Mouse (Mus musculus): ENCODE results near the gene Col28a1.

GRCm38 (mm10) chr6:8068394-8068793 lies 124.0 kb downstream of the Col28a1 start:
- TF ChIP-seq POLR2A (IDR thresholded peaks at IDR 0.05; ENCODE audit: low read depth, low read length) = no peak
- no peak for TF ChIP-seq CTCF (IDR thresholded peaks at IDR 0.05; ENCODE audit: borderline replicate concordance, insufficient read depth, low read length)

Measured in embryonic fibroblast, embryonic 13.5 days (primary cell).